Mouse (Mus musculus) lung, postnatal 0 days (tissue): ENCODE results near the gene Nasp. TPM values are rescaled to one million over a fixed set of nuclear protein-coding genes. Genes with fewer than 3 reads are reported as not detected.
A peak's percentile ranks its signal among the peaks of the same experiment; 100 is the strongest.
"Not testable (repeated sequence)": the region's sequence is repeated elsewhere in the genome, so short reads cannot be mapped to it uniquely, and the experiment has no call there.

Source experiments
- ATAC-seq: fragments of 200-750 bp; cut with Nextera tagmentation; 2 replicates; pipeline ENCODE4 v1.8.0; 2017; ENCODE audit warnings: moderate library complexity
- DNase-seq: peaks from one replicate; pipeline ENCODE4 v3.0.0-alpha.2; 2016; ENCODE audit warnings: low spot score
- H3K27ac ChIP-seq: fragments of 300-500 bp; sonication (generic); 2 replicates; pipeline ENCODE4 v1.5.1; 2014; ENCODE audit warnings: antibody characterized with exemption, mild to moderate bottlenecking, low read length, mixed read lengths
- H3K27me3 ChIP-seq: fragments of 300-500 bp; sonication (generic); replicated peaks from 2 replicates; pipeline ENCODE4 v1.6.1; 2014; ENCODE audit warnings: low read length, mixed read lengths; ENCODE audit not compliant: insufficient read depth
- H3K36me3 ChIP-seq: fragments of 300-500 bp; sonication (generic); 2 replicates; pipeline ENCODE4 v1.6.1; 2014; ENCODE audit warnings: low read length, mixed read lengths; ENCODE audit not compliant: insufficient read depth
- H3K4me1 ChIP-seq: fragments of 300-500 bp; sonication (generic); 2 replicates; pipeline ENCODE4 v1.6.1; 2014; ENCODE audit warnings: antibody characterized with exemption, low read depth, low read length, mixed read lengths; ENCODE audit not compliant: insufficient read depth
- H3K4me2 ChIP-seq: fragments of 300-500 bp; sonication (generic); replicated peaks from 2 replicates; pipeline ENCODE4 v1.6.1; 2014; ENCODE audit warnings: low read depth, mild to moderate bottlenecking, low read length, moderate library complexity, mixed read lengths
- H3K4me3 ChIP-seq: fragments of 300-500 bp; sonication (generic); 2 replicates; pipeline ENCODE4 v1.5.1; 2014; ENCODE audit warnings: low read depth, low read length
- H3K9ac ChIP-seq: fragments of 300-500 bp; sonication (generic); replicated peaks from 2 replicates; pipeline ENCODE4 v1.6.1; 2014; ENCODE audit warnings: low read depth, mild to moderate bottlenecking
- H3K9me3 ChIP-seq: fragments of 300-500 bp; sonication (generic); 2 replicates; pipeline ENCODE4 v1.6.1; 2016; ENCODE audit warnings: low read length, mixed read lengths
- CTCF ChIP-seq: IDR thresholded peaks from 2 replicates; pipeline ENCODE4 v1.5.1; 2016; ENCODE audit warnings: antibody characterized with exemption, mild to moderate bottlenecking
- EP300 ChIP-seq: IDR thresholded peaks from 2 replicates; pipeline ENCODE4 v1.6.1; 2016; ENCODE audit warnings: antibody characterized with exemption, mild to moderate bottlenecking, control low read depth
- WGBS: fragments of 180-500 bp; shearing (Covaris S2); extraction: QIAGEN DNeasy Blood & Tissue Kit; methylation state at CpG from one replicate; pipeline ENCODE4 v1.1.7; 2014; 5-methylcytosine and 5-hydroxymethylcytosine counted together
- polyA plus RNA-seq: library from polyadenylated mRNA; unstranded; fragments of >200 nt; fragmentation: Nextera tagmentation; extraction: Ambion mirVana; gene quantifications from 2 replicates; pipeline ENCODE4 v1.2.1, GENCODE M21; 2015

Nasp gene
- 22.5 and 24.5 TPM in 2 replicates for polyA plus RNA-seq

- H3K36me3 ChIP-seq = no peaks in the 10 kb centered on the region
- peak within 1 kb of the TSS; percentile 92 for H3K27ac ChIP-seq
- H3K4me2 ChIP-seq = peak within 1 kb of the TSS; percentile 55
- TF ChIP-seq CTCF (no peak), EP300 (no peak)
- DNase-seq (peak; percentile 95), ATAC-seq (peak; percentile 92)
- H3K27me3 ChIP-seq = no peaks in the 10 kb centered on the region
- H3K4me1 ChIP-seq = no peaks in the 10 kb centered on the region
- no peaks in the 10 kb centered on the region for H3K9me3 ChIP-seq
- H3K9ac ChIP-seq = peak within 1 kb of the TSS; percentile 68
- 8% methylated on average over 23 of the region's 23 CpGs for WGBS
- H3K4me3 ChIP-seq = peak within 1 kb of the TSS; percentile 99
These were observed at the start of gene Nasp for GRCm38 (mm10) chr4:116627722-116628662. TSS of gene Nasp (minus strand) at chr4:116627941.

- DNase-seq (no peak), ATAC-seq (no peak)
- no peak overlapping the region for H3K27ac ChIP-seq
- H3K4me3 ChIP-seq = no peak overlapping the region
- H3K9ac ChIP-seq = no peak overlapping the region
- H3K4me1 ChIP-seq = no peaks in the 10 kb centered on the region
- WGBS = 83% methylated on average over 3 of the region's 3 CpGs
- no peaks in the 10 kb centered on the region for H3K27me3 ChIP-seq
- H3K4me2 ChIP-seq = no peak overlapping the region
- H3K9me3 ChIP-seq = no peaks in the 10 kb centered on the region
- TF ChIP-seq CTCF (no peak), EP300 (no peak)
- no peaks in the 10 kb centered on the region for H3K36me3 ChIP-seq
These were observed 48.3 kb upstream of the Nasp start for GRCm38 (mm10) chr4:116676027-116676426.

GRCm38 (mm10) chr4:116674761-116675160 is 47.0 kb upstream of the Nasp start:
- H3K4me1 ChIP-seq, H3K4me3 ChIP-seq, H3K9ac ChIP-seq, H3K27me3 ChIP-seq, H3K4me2 ChIP-seq, H3K27ac ChIP-seq, H3K9me3 ChIP-seq, ATAC-seq, H3K36me3 ChIP-seq, DNase-seq: not testable (repeated sequence)
- WGBS = 95% methylated on average over 6 of the region's 6 CpGs

- TF ChIP-seq EP300 (peak; percentile 53; the same call in 1 of the 2 replicates), CTCF (no peak)
- 10% methylated on average over 2 of the region's 2 CpGs for WGBS
These were observed 45.0 kb upstream of the Nasp start for GRCm38 (mm10) chr4:116672785-116673184.

GRCm38 (mm10) chr4:116669291-116669690 is 41.5 kb upstream of the Nasp start:
- TF ChIP-seq EP300 (no peak), CTCF (peak; percentile 63)
- no peak overlapping the region for H3K4me2 ChIP-seq
- ATAC-seq (no peak), DNase-seq (no peak)
- WGBS = 49% methylated on average over 2 of the region's 2 CpGs
- H3K4me3 ChIP-seq = no peak overlapping the region
- no peaks in the 10 kb centered on the region for H3K9me3 ChIP-seq
- no peak overlapping the region for H3K9ac ChIP-seq
- no peak overlapping the region for H3K27ac ChIP-seq
- H3K36me3 ChIP-seq = no peaks in the 10 kb centered on the region
- no peaks in the 10 kb centered on the region for H3K27me3 ChIP-seq
- no peaks in the 10 kb centered on the region for H3K4me1 ChIP-seq

More at GRCm38 (mm10) chr4:116672785-116673184, 45.0 kb upstream of the Nasp start:
- no peak overlapping the region for H3K4me3 ChIP-seq
- no peak overlapping the region for H3K4me2 ChIP-seq
- no peaks in the 10 kb centered on the region for H3K27me3 ChIP-seq
- H3K36me3 ChIP-seq = no peaks in the 10 kb centered on the region
- peak; percentile 94 for DNase-seq
- H3K27ac ChIP-seq = peak overlapping the region; percentile 43
- H3K4me1 ChIP-seq = no peaks in the 10 kb centered on the region
- peak; percentile 95 for ATAC-seq
- no peaks in the 10 kb centered on the region for H3K9me3 ChIP-seq
- no peak overlapping the region for H3K9ac ChIP-seq

- TF ChIP-seq CTCF (no peak), EP300 (peak; percentile 21; the same call in 1 of the 2 replicates)
- DNase-seq (peak; percentile 60), ATAC-seq (peak; percentile 46)
- Histone ChIP-seq H3K9ac (no peak overlapping the region), H3K4me1 (no peaks in the 10 kb centered on the region), H3K4me3 (no peak overlapping the region), H3K9me3 (no peaks in the 10 kb centered on the region), H3K4me2 (no peak overlapping the region), H3K36me3 (no peaks in the 10 kb centered on the region), H3K27ac (peak overlapping the region; percentile 22; the same call in 1 of the 2 replicates), H3K27me3 (no peaks in the 10 kb centered on the region)
- 28% methylated on average over 3 of the region's 3 CpGs for WGBS
These were observed 40.4 kb upstream of the Nasp start for GRCm38 (mm10) chr4:116668145-116668544.
